Mouse (Mus musculus) embryo, embryonic 10 days (tissue): ENCODE results near the gene Ccr6.

Experiments
- DNase-seq: peaks from one replicate; pipeline ENCODE4 v3.0.0-alpha.2; 2015; ENCODE audit warnings: low spot score

The Ccr6 gene

DNA sequence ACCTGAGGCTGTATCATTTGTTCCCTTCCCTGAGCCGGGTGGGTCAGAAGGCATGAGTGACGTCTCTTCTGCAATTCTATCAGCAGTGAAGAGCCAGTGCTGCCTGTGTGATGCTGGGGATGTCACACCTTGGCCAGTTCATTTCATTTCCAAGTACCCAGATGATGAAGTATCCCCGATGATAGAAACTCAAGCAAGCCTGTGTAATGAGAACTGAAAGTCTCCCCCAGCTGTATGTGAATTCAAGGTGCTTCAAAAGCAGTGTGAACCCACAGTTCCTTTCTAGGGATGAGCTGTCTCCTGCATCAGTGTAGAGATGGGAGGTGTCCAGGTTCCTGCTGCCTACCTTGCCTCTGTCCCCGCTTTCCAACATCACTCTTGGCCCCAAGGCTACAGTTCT, 1.3 kb upstream of the Ccr6 start:
- no peak for DNase-seq

DNA sequence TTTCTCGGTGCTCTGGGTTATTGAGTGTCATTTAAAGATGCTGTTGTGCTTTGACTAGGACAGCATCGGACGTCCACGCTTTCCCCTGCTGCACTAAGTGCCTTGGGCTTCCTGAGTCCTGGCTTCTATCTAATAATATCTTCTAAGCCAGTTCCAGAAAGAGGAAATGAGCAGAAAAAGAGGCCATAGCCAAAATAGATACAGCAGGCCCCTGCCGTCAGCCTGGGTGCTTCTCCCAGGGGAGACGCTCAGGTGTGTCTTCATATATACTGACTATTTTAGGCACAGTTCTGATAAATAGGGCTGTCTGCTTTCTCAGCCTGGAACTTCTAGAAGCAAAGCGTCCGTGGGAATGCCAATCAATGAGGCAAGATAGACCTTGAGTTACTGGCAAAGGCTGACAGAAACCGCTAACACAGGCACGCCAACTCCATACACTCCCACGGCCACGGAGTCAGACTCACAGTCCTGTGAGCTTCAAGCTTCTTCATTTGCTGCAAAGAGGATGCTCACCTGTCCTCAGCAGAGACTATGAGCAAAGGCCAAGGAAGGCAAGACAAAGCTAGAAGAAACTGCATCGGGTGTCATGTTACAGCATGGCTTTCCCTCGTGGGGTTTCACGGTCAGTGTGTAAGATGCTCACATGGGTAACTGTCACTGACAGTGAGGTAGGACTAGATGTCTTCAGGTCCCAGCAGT, 2.3 kb downstream of the Ccr6 start:
- no peak for DNase-seq

DNA sequence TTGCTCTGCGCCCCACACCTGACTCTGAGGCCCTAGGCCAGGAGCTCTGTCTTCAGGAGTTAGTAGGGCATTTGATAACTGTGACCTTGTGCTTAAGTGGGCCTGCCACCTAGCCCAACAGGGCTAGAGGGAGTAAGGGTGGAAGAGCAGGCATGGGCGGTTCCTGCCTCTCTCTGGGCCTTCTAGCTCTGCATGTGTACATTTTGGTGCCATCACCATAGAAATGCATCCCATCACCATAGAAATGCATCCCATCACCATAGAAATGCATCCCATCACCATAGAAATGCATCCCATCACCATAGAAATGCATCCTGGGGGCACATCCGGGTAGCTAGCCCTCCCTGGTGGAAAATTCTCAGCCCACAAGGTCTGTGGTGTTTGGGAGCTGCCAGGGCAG, 3.7 kb downstream of the Ccr6 start:
- no peak for DNase-seq

DNA sequence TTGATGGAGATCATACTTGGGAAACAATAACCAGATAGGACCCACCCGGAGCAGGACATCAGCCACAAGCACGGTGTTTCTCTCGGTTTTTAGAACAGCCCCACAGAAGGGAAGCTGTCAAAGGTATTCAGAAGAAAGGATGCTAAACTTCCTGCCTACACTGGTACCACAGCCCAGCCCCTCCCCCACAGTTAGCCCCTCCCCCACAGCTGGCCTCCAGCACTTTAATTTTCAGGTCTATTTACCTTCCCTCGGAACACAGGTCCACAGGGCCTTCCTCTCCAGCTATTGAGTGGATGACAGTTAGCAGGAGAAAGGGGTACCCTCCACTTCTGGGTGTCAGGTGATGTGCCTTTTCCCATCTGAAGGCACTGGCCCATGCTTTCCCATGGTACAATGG, 4.7 kb downstream of the Ccr6 start:
- no peak for DNase-seq

DNA sequence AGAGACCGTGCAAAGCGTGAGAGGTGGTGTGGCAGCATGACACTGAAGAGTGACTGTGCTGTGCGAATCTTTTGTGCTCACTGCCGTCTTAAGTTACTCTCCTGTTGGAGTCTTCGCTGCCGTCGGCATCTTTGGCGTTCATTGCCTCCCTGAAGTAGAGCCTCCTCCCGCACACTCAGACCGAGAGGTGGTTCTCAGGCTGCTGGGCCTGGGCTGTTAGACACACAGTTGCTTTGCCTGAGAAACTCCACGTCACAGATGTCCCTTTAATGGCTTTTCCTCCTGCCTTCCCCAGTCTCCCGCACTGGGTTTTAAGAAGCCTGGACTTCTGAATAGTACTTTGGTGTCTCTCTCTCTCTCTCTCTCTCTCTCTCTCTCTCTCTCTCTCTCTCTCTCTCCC, 5.8 kb downstream of the Ccr6 start:
- DNase-seq = no peak

DNA sequence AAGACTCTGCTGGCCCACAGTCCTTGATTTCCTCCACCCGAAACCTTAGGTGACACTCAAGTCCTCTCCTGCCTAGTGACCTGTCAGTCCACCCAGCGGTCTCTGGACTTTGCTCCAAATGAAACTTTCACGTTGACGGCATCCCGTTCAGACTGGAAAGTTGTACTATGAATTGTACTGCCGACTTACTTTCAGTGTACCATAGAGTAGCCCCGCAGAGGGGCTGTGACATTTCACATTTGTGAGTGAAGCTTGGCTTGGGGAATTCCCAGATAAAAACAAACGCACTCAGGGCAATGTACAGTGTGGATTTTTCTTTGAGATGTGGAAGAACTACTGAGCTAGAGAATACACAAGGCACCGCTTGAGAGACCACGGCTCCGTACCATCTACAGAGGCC, 6.3 kb downstream of the Ccr6 start:
- DNase-seq = no peak

DNA sequence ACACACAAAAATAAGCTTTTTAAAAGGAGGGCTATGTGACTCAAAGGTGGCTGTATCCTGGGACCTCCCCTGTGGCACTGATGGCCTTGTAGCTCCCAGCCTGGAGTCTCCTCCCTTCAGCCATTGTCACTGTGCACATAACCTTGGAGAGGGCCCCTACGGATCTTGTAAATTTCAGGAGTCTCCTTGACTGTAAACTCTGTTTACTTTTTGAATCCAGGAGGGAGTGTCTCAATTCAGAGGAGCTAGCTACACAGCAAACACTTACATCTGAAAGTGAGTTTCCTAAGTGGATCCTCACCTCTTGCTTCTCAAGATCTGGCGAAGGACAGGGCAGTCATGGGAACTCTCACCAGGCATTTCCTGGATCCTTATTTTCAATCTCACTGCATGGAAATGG, 8.3 kb downstream of the Ccr6 start:
- DNase-seq = no peak

DNA sequence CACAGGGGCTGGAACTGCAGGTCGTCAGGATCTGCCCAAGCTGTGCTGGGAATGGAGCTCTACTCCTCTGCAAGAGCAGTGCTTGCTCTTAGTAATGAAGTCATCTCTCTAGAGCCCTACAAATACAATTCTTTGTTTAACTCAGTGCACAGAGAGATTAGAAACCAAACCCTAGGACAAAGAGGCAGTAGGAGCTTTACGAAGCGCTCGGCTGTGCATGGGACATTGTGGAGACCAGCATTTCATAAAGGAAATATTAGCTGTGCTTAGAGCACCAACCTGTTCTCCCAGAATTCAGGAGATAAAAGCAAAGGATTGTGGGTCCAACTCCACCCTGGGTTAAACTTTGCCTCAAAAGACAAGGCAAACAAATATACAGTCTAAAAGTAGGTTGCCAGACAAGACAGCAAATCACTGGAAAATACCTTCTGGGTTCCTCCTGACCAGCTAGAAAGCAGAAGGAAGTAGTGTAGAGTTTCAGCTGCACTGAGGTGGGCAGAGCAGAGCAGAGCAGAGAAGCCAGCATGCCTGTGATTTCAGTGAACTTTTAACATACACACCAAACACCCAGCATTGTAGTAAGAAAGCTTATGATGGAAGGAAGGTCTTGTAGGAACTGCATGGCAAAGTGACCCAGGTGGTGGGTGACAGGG, 10.4 kb downstream of the Ccr6 start:
- DNase-seq = no peak

DNA sequence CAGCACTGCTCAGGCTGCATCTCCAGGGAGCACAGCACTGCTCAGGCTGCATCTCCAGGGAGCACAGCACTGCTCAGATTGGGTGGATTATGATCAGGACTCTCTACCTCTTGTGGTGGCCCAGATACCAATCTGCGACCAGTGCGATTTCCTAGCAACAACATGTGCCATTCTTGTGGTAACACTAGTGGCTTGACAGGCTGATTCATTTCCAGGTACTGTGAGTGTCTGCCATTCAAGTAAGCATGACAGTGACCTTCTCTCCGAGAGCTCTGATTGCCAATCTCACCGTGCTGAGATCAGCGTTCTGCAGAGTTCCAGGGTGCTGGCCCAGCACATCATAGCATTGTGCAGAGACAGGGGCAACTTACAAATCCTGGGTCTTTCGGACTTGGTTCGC, 15.9 kb downstream of the Ccr6 start:
- no peak for DNase-seq

DNA sequence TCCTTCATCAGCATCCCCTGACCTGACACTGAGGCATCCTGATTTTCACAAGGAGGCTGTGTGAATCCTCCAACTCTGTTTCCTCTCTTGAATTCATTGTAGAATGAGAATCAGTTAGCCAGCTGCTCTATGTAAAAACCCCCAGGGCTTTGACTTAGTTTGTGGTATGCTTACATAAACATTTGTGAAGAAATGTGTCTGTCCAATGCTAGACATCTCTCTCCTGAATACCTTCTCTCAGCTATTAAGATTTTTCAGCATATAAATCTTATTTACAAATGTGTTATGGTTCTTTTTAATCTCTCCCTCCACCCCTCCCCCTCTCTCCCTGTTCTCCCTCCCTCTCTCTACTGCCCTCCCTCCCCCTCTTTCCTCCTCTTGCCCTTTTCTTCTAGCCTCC, 18.4 kb downstream of the Ccr6 start:
- DNase-seq = no peak

DNA sequence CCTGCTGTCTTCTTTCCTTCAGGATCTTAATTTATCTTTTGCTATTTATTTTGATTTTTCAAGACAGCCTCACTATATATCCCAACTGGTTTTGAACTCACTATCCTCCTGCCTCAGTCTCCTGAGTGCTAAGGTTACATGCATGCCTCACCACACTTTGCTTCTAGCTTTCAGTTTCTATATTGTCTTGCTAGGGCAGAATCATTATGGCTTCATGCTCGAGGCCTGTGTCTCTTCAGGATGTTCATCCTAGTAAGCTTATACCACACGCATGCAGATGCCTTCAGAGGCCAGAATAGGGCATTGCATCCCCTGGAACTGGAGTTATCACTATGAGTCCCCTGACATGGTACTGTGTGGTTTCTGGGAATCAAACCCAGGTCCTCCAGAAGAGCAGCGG, 19.1 kb downstream of the Ccr6 start:
- DNase-seq = no peak

DNA sequence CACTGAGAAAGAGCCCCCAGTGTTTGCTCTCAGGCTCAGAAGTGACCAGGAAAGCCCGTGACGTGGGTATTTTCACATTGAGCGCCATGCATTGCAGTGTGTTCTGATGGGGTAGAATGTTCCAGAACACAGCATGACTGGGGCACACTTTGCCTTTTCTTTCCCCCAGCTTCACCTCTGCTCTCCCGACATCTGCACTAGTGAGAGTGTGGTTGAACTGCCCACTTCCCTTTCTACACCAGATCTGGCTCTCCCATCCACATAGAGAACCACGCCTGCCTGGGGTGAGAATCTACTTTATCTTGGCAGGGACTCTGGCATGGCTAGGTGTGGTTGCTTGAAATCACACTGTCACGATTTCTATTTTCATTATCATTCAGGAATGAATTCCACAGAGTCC, 19.7 kb downstream of the Ccr6 start:
- DNase-seq = no peak

DNA sequence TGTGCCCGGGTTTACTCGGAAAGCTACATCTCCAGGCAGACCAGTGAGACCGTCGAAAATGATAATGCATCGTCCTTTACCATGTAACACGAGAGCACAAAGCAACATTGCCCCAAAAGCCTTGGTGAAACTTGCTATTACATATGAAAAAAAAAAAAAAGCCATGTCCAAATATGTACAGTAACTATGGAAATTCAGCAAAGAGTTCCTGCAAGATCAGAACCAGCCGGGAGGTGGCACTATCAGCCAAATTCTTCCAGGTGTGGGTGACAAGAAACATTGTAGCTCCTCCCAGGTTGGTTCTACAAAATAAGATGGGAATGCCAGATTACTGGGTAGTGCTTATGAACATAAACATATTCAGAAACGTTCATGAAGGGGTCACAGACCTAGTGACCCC, 21.1 kb downstream of the Ccr6 start:
- no peak for DNase-seq

DNA sequence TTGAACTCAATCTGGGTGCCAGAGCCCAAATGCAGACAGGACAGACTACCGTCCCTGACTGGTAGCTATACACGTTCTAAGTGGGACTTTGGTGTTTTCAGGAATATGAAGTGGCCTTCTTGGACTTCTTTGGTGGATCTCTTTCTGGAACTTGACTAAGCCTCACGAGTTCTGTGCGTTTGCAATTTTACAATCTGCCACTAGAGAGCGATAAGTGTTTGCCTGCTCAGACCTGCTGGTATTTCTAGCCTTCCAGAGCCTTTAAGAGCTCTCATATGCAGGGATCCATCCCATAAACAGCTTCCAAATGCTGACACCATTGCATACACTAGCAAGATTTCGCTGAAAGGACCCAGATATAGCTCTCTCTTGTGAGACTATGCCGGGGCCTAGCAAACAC, 28.8 kb downstream of the Ccr6 start:
- peak; percentile 78 for DNase-seq

DNA sequence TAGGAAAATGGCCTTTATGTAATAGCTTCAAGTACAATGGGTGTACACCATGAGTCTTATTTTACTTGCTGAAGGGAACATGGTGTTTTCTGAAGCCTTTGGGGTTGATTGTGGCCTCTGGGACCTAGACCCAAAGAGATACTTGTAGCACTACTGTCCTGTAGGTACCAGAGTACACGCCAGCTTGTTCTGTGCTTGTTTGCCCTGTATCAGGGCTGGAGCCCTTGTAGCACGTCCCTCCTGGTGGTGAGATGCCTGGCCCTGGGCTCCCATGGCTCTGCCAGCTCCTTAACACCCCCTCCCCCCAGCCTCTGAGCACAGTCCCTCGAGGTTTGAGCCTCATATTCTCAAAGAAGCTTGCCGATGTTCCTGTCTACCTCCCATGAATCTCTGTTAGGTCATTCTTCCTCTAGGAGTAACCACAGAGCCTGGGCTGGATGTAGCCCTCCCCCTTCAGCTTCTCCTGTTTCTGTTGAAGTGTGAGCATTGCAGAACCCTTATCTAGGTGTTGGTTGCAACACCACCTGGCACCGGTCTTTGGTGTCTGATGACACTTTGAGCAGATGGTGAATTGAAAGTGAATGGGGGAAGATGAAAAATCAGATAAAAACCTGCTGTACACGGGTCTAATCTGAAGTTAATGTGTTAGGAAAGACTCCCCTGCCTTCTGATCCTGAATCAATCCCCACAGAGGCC, 36.4 kb downstream of the Ccr6 start:
- no peak for DNase-seq

DNA sequence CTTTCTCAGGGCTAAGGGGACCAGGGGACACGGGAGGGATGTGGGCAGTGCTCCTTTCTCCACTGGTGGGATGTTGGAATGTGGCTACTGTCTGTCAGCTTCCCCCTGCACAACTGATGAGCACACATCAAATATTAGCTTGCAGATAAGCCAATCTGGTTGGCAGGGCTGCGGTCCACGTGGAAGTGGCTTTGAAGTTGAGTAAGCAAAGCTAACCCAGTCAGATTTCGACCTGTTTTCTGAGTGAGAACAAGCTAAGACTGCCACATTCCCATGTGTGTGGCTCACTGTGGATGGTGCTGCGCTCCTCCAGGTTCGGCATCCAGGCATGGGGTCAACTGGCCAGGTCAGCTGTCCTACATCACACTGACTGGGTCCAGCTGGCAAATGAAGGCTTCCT, 37.1 kb downstream of the Ccr6 start:
- DNase-seq = no peak

DNA sequence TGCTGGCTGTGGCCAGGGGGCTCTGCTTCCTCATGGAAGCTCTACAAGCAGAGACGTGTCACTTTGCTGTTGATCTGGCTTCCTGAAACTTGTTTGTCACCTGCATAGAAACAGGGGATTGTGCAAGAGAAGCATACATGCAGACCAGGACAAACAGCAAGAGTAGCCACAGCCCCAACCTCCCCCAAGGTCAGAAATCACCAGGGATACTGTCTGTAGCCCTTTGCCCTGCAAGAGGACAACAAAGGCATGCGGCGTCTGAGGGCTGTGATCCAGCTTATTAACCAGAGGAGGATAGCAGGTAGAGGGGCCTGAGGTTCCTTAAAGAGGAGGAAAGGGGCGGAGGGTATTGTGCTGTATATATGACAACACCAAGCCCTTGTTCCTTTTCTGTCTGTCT, 40.2 kb downstream of the Ccr6 start:
- DNase-seq = no peak

DNA sequence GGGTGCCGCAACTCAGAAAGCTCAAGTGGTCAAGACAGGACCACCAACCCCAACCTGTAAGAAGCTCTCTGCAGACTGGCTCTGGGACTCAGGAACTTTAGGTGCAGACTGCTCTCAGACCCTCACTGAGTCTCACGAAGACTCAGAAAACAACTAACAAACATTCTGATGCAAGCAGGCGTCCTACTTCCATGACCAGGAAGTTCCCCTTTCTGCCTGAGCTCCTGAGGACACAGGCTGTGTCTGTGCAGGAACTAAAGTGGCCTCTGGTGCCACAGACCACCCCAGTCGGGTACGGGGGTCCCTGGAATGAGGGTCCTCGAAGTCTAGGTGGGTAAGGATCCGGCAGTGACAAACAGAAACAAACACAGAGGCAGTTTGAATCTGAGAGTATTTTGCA, 40.8 kb downstream of the Ccr6 start:
- DNase-seq = no peak

DNA sequence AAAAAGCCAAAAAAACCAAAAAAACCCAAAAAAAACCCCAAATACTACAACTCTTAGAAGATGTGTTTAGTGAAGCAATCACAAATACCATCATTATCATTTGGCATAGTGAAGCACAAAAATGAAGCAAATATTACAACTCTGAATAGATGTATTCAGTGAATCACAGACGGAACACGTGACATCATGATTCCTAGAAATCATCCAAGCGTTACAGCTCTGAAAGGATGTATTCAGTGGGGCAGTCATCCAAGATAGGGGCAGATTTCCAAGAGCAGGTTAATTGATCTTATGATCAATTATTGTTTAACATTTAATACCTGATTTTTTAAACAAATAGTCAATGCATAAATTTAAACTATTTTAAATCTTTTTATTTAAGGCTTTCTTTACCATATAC, 41.4 kb downstream of the Ccr6 start:
- no peak for DNase-seq

DNA sequence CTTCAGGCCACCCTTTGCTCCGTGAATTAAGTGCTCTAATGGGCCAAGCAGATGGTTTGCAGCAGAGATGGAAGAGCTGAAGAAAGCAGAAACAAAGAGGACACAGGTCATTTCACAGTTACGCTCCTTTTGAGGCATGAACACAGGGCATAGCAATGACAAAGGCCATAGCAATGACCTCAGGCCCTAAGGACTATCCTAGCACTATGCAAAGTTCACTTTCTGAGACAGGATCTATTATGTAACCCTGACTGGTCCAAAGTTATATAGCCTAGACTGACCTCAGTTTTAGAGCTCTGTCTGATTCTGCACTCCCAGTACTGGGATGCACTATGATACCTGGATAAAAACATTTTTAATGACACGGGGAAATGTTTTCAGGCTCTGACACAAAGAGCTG, 42.5 kb downstream of the Ccr6 start:
- DNase-seq = no peak

DNA sequence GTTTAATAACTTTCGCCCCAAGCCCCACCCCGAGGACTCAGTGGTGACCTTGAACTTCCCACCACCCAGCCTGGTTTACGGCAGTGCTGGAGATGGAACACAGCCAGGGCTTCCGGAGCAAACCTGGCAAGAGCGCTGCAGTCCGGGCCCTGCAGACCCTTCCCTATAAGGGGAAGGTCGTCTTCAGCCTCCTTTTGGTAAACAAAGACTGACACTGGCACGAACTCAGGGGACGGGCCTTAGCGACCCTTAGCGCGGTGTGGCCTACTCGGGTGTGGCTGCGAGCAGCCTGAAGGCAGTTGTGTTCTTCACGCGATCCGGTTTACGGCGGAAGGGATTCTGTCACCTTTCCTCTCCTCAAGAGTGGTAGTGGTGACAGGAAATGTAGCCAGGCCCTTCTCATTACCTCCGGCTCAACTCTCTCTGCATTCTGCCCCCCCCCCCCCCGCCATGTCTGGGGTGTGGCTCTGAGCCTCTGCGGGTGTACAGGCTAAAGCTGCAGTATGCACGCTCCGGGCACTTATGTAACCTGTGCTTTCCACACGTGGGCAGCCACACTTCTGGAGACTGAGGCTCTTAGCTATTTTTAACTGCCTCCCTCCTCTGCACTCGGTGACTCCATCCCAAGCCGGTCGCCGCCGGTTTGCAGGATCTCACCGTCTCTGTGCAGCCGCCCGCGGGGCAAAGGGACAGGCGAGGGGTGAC, 47.1 kb downstream of the Ccr6 start, which contains the start of gene Mpc1:
Gene Mpc1, plus strand, starts transcription at position 84 of the 705 bp plus-strand sequence.
- peak; percentile 55 for DNase-seq

DNA sequence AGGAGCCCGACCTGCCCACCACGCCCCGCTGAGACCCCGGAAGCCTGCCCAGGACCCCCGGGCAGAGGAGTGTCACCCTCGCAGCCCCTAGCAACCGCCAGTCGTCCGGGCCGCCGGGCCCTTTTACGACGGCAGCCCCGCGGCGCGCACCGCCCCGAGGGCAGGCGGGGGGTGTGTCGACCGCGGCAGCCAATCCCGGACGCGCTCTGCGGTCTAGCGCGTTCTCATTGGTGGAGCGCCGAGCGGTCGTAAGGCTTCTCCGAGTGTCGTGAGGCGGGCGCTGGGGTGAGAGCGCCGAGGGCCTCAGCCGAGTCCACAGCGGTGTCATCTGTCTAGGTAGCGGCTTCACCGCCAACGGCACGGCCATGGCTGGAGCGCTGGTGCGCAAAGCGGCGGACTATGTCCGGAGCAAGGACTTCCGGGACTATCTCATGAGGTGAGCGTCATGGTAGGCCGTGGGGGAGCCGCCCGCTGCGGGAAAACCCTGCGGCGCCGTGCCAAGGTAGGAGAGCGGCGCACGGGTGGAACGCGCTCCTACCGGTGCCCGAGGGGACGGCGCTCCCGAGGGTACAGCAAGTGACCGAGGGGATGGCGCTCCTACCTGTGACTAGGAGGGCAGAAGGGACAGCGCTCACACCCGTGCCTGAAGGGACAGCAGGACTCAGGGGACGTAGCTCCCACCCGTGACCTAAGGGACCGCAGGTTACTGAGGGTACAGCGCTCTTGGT, 47.8 kb downstream of the Ccr6 start:
- DNase-seq = peak; percentile 98
